Comparison of ENCODE assay signal across 20 mouse cellular contexts in the genomic region with DNA sequence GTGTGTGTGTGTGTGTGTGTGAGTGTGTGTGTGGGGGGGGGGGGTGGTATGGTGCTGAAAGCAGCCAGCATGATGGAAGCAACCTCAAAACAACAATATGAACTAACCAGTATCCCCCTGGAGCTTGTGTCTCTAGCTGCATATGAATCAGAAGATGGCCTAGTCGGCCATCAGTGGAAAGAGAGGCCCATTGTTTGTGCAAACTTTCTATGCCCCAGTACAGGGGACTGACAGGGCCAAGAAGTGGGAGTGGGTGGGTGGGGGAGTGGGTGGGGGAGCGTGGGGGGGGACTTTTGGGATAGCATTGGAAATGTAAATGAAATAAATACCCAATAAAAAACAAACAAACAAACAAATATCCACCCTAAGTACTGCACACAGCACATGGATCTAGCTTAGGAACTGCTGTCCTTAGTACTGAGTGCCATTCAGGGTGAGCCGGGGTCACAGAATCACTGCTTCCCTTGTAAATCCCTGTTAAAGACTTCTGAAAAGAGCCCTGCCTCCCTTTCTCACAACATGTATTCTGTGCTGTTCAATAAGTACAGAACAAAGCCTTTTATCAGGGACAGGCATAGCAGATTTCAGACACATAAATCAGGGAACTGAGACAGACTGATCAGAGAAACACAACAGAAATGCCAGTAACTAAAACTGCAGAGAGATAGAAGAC.
DNase-seq lines count a peak whose midpoint lies in the region; ATAC-seq and TF ChIP-seq lines count a peak whose summit lies in the region.
"Had no signal": no experiment of that assay in that cellular context is flagged by ENCODE, and none has a peak within 500 bp of the region (broad histone marks: within the 10 kb centered on the region; RNA-seq: fewer than 3 reads in every experiment).

No protein-coding gene starts in this region.

- no peaks in the 10 kb centered on the region for H3K36me3 ChIP-seq in hindbrain, embryonic 10.5 days
- no peaks in the 10 kb centered on the region for H3K36me3 ChIP-seq in hindbrain, postnatal 0 days (ENCODE audit: insufficient read depth, low read length)
- H3K36me3 ChIP-seq in midbrain, embryonic 15.5 days (replicated peaks), result no peaks in the 10 kb centered on the region
- H3K36me3 ChIP-seq in kidney, embryonic 16.5 days (ENCODE audit: insufficient read depth, low read length), result no peaks in the 10 kb centered on the region
- H3K36me3 ChIP-seq: embryonic facial prominence, embryonic 12.5 days had no signal

- DNase-seq in hindbrain, embryonic 10.5 days (ENCODE audit: low spot score), result peak; percentile 34
- DNase-seq in hindbrain, postnatal 0 days (ENCODE audit: low spot score), result no peak
- peak; percentile 42 for DNase-seq in brain, embryonic 14.5 days (ENCODE audit: low read depth)
- DNase-seq in embryo, embryonic 11 days, result peak; percentile 53
- DNase-seq in adrenal gland, postnatal 14 days, result no peak
- DNase-seq: adrenal gland, postnatal 25 days; cerebellum, adult 9-11 months; heart, postnatal 14 days; liver; lung, adult 18-20 months; lung, postnatal 4 days; thymus, postnatal 14 days had no signal

- H3K4me2 ChIP-seq in hindbrain, postnatal 0 days (ENCODE audit: low read depth, low read length), result no peak overlapping the region
- H3K4me2 ChIP-seq in midbrain, embryonic 15.5 days, result no peak overlapping the region
- H3K4me2 ChIP-seq in kidney, embryonic 16.5 days (replicated peaks; ENCODE audit: low read depth, low read length), result no peak overlapping the region
- H3K4me2 ChIP-seq: embryonic facial prominence, embryonic 12.5 days; heart, embryonic 11.5 days had no signal

- no peak for TF ChIP-seq POLR2A in brain, embryonic 14.5 days (IDR thresholded peaks at IDR 0.05; ENCODE audit: borderline replicate concordance, extremely low read depth, insufficient read depth, insufficient read length, poor library complexity, severe bottlenecking)

- TF ChIP-seq CTCF in hindbrain, postnatal 0 days (IDR thresholded peaks at IDR 0.05; ENCODE audit: low read depth), result no peak
- TF ChIP-seq CTCF in brain, embryonic 14.5 days (IDR thresholded peaks at IDR 0.05; ENCODE audit: borderline replicate concordance, extremely low read depth, insufficient read depth, insufficient read length), result no peak

- no peak for ATAC-seq in hindbrain, postnatal 0 days
- ATAC-seq in midbrain, embryonic 15.5 days (replicated peaks), result 0 out of 2 replicates have a peak, but pooled peaks have one; percentile 32
- ATAC-seq in kidney, embryonic 16.5 days (ENCODE audit: low FRiP score, low TSS enrichment), result no peak; the same call in 1 of the 2 replicates
- ATAC-seq: activated CD4-positive, CD25-positive, alpha-beta regulatory T cell, adult 4 months; inflammation-experienced regulatory T-cells, adult 6 months; Patski had no signal

- H3K27me3 ChIP-seq in hindbrain, embryonic 10.5 days (ENCODE audit: insufficient read depth, poor library complexity, severe bottlenecking), result no peaks in the 10 kb centered on the region
- no peaks in the 10 kb centered on the region for H3K27me3 ChIP-seq in hindbrain, postnatal 0 days (ENCODE audit: insufficient read depth, low read length)
- no peaks in the 10 kb centered on the region for H3K27me3 ChIP-seq in midbrain, embryonic 15.5 days (replicated peaks)
- no peaks in the 10 kb centered on the region for H3K27me3 ChIP-seq in kidney, embryonic 16.5 days (ENCODE audit: insufficient read depth, low read length)
- H3K27me3 ChIP-seq: embryonic facial prominence, embryonic 12.5 days; Patski had no signal

- 0 out of 2 replicates have a peak overlapping the region, but pooled peaks have one; percentile 16 for H3K27ac ChIP-seq in hindbrain, embryonic 10.5 days
- H3K27ac ChIP-seq in hindbrain, postnatal 0 days, result no peak overlapping the region
- no peak overlapping the region for H3K27ac ChIP-seq in midbrain, embryonic 15.5 days
- no peak overlapping the region for H3K27ac ChIP-seq in kidney, embryonic 16.5 days (ENCODE audit: low read length)
- H3K27ac ChIP-seq: embryonic facial prominence, embryonic 12.5 days; stomach, postnatal 0 days had no signal

- WGBS in hindbrain, embryonic 10.5 days, result 33% methylated on average over 3 of the region's 3 CpGs
- 28% methylated on average over 3 of the region's 3 CpGs for WGBS in hindbrain, postnatal 0 days
- 11% methylated on average over 3 of the region's 3 CpGs for WGBS in midbrain, embryonic 15.5 days
- WGBS in kidney, embryonic 16.5 days, result 64% methylated on average over 3 of the region's 3 CpGs

- H3K9me3 ChIP-seq in hindbrain, embryonic 10.5 days, result no peaks in the 10 kb centered on the region
- H3K9me3 ChIP-seq in hindbrain, postnatal 0 days (ENCODE audit: low read length), result no peaks in the 10 kb centered on the region
- no peaks in the 10 kb centered on the region for H3K9me3 ChIP-seq in midbrain, embryonic 15.5 days
- H3K9me3 ChIP-seq in kidney, embryonic 16.5 days (ENCODE audit: low read length), result no peaks in the 10 kb centered on the region
- H3K9me3 ChIP-seq: embryonic facial prominence, embryonic 12.5 days had no signal

- peaks cover 15% of the 10 kb centered on the region for H3K4me1 ChIP-seq in hindbrain, embryonic 10.5 days (replicated peaks)
- H3K4me1 ChIP-seq in hindbrain, postnatal 0 days (ENCODE audit: insufficient read depth, low read length), result no peaks in the 10 kb centered on the region
- 0 out of 2 replicates have a peak, but pooled peaks cover 2% of the 10 kb centered on the region for H3K4me1 ChIP-seq in midbrain, embryonic 15.5 days
- H3K4me1 ChIP-seq in kidney, embryonic 16.5 days (ENCODE audit: insufficient read depth, low read length), result no peaks in the 10 kb centered on the region
- H3K4me1 ChIP-seq: embryonic facial prominence, embryonic 12.5 days had no signal

- no peak overlapping the region for H3K4me3 ChIP-seq in hindbrain, embryonic 10.5 days
- no peak overlapping the region for H3K4me3 ChIP-seq in hindbrain, postnatal 0 days (ENCODE audit: low read length)
- H3K4me3 ChIP-seq in midbrain, embryonic 15.5 days, result no peak overlapping the region
- H3K4me3 ChIP-seq in kidney, embryonic 16.5 days (ENCODE audit: low read length), result no peak overlapping the region
- H3K4me3 ChIP-seq: embryonic facial prominence, embryonic 12.5 days had no signal

- no peak overlapping the region for H3K9ac ChIP-seq in hindbrain, postnatal 0 days (replicated peaks; ENCODE audit: low read length)
- H3K9ac ChIP-seq in midbrain, embryonic 15.5 days, result no peak overlapping the region
- H3K9ac ChIP-seq in kidney, embryonic 16.5 days (replicated peaks; ENCODE audit: low read length), result no peak overlapping the region
- H3K9ac ChIP-seq: embryonic facial prominence, embryonic 12.5 days had no signal

Comparison
In these comparisons a context has a peak if more than half of its experiments do, and no peak if none do; other contexts are left out.
1. DNase-seq: peak in hindbrain, embryonic 10.5 days (single experiment), brain, embryonic 14.5 days (single experiment) and embryo, embryonic 11 days (single experiment); none in hindbrain, postnatal 0 days (single experiment) and adrenal gland, postnatal 14 days (single experiment).